Mouse (Mus musculus) stomach, postnatal 0 days (tissue): ENCODE data around the gene Sucla2. TPM values are rescaled to one million over a fixed set of nuclear protein-coding genes. Genes with fewer than 3 reads are reported as not detected.

Experiments
- ATAC-seq: fragments of 200-750 bp; cut with Nextera tagmentation; 2 replicates; pipeline ENCODE4 v1.8.0; 2017; ENCODE audit not compliant: low FRiP score, low TSS enrichment
- DNase-seq: peaks from one replicate; pipeline ENCODE4 v3.0.0-alpha.2; 2016; ENCODE audit warnings: low spot score
- H3K27ac ChIP-seq: fragments of 300-500 bp; sonication (generic); replicated peaks from 2 replicates; pipeline ENCODE4 v1.5.1; 2014; ENCODE audit warnings: mild to moderate bottlenecking, control low read depth
- H3K27me3 ChIP-seq: fragments of 300-500 bp; sonication (generic); 2 replicates; pipeline ENCODE4 v1.6.1; 2014; ENCODE audit warnings: low read length; ENCODE audit not compliant: control insufficient read depth, insufficient read depth
- H3K36me3 ChIP-seq: fragments of 300-500 bp; sonication (generic); 2 replicates; pipeline ENCODE4 v1.6.1; 2014; ENCODE audit warnings: low read length, mixed read lengths; ENCODE audit not compliant: control insufficient read depth, insufficient read depth
- H3K4me1 ChIP-seq: fragments of 300-500 bp; sonication (generic); replicated peaks from 2 replicates; pipeline ENCODE4 v1.6.1; 2014; ENCODE audit warnings: antibody characterized with exemption; ENCODE audit not compliant: control insufficient read depth, insufficient read depth
- H3K4me2 ChIP-seq: fragments of 300-500 bp; sonication (generic); replicated peaks from 2 replicates; pipeline ENCODE4 v1.6.1; 2014; ENCODE audit warnings: low read depth, mild to moderate bottlenecking, control low read depth, moderate library complexity
- H3K4me3 ChIP-seq: fragments of 300-500 bp; sonication (generic); 2 replicates; pipeline ENCODE4 v1.5.1; 2014; ENCODE audit warnings: low read depth, low read length, control low read depth
- H3K9ac ChIP-seq: fragments of 300-500 bp; sonication (generic); 2 replicates; pipeline ENCODE4 v1.6.1; 2014; ENCODE audit warnings: mild to moderate bottlenecking, low read length, control low read depth, mixed read lengths
- H3K9me3 ChIP-seq: fragments of 300-500 bp; sonication (generic); 2 replicates; pipeline ENCODE4 v1.6.1; 2016; ENCODE audit warnings: low read length; ENCODE audit not compliant: control insufficient read depth
- CTCF ChIP-seq: IDR thresholded peaks from 2 replicates; pipeline ENCODE4 v1.5.1; 2016; ENCODE audit warnings: antibody characterized with exemption, low read depth, mild to moderate bottlenecking, moderate library complexity
- EP300 ChIP-seq: optimal IDR thresholded peaks from 2 replicates; pipeline ENCODE3; 2016; ENCODE audit warnings: antibody characterized with exemption
- WGBS: fragments of 180-500 bp; shearing (Covaris S2); extraction: QIAGEN DNeasy Blood & Tissue Kit; methylation state at CpG from one replicate; pipeline ENCODE4 v1.1.7; 2014; 5-methylcytosine and 5-hydroxymethylcytosine counted together
- polyA plus RNA-seq: library from polyadenylated mRNA; unstranded; fragments of >200 nt; fragmentation: Nextera tagmentation; extraction: Ambion mirVana; gene quantifications from 2 replicates; pipeline ENCODE4 v1.2.1, GENCODE M21; 2015

Gene Sucla2
- polyA plus RNA-seq, 1 experiment from 2014 or later = 98.9 TPM

DNA sequence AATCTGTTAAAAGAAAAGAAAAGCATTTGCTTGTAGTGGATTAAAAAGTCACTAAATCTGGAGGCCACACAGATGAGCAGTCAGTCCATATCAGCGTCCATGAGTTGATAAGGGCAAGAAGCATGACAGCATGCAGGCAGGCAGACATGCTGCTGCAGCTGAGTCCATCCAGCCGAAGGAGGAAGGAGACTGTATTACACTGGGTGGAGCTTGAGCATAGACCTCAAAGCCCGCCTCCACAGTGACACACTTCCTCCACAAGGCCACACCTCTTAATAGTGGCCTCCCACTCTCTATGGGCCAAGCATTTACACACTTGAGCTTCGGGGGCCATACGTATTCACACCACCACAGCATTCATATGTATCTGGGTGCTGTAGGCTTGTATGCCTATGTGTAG, 48.9 kb downstream of the Sucla2 start:
- no peak overlapping the region for H3K9ac ChIP-seq
- ATAC-seq (no peak), DNase-seq (no peak)
- H3K27me3 ChIP-seq = no peaks in the 10 kb centered on the region
- no peak overlapping the region for H3K4me3 ChIP-seq
- no peaks in the 10 kb centered on the region for H3K4me1 ChIP-seq
- H3K9me3 ChIP-seq = no peaks in the 10 kb centered on the region
- H3K4me2 ChIP-seq = no peak overlapping the region
- 91% methylated on average over 5 of the region's 5 CpGs for WGBS
- TF ChIP-seq EP300 (no peak), CTCF (no peak)
- H3K36me3 ChIP-seq = no peaks in the 10 kb centered on the region
- no peak overlapping the region for H3K27ac ChIP-seq

DNA sequence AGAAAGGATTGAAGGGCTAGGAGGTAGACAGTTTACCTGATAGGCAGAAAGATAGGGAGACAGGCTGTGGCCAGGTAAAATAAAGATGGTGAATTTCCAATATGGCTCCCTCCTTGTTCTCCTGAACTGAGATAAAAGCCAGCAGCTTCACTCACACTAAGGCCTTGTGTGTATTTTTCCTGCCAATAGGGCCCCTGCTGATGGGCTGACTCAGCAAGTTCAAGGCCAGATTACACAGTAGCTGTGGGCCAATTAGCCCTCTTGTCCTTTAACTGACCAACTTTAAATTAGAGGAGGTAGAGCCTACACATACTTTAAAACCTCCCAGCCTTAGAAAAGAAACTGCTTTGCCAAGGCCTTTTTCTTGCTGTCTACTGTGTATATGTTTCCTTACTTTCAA, 51.2 kb downstream of the Sucla2 start:
- H3K27me3 ChIP-seq = no peaks in the 10 kb centered on the region
- no peak overlapping the region for H3K4me3 ChIP-seq
- TF ChIP-seq EP300 (no peak), CTCF (no peak)
- H3K4me1 ChIP-seq = no peaks in the 10 kb centered on the region
- no peak overlapping the region for H3K4me2 ChIP-seq
- no peaks in the 10 kb centered on the region for H3K9me3 ChIP-seq
- H3K9ac ChIP-seq = no peak overlapping the region
- H3K27ac ChIP-seq = no peak overlapping the region
- no peak for ATAC-seq
- peaks cover 3% of the 10 kb centered on the region; the same call in 1 of the 2 replicates for H3K36me3 ChIP-seq
- DNase-seq = no peak

DNA sequence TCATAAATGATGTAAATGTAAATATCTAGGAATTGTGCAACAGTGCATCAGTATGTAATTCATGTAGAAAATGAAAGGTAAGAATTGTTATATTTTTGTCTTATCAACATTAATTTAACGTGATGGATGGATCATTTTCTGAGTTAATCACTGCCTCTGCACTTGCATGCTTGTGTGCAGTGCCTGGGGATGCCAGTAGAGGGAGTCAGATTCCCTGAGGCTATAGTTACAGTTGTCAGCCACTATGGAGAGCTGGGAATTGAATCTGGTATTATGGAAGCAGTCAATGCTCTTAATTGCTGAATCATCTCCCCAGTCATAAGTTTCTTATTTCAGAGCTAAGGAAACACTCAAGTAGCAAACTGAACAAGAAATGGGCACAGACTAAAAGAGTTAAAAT, 63.0 kb downstream of the Sucla2 start:
- H3K4me1 ChIP-seq = no peaks in the 10 kb centered on the region
- DNase-seq (no peak), ATAC-seq (no peak)
- H3K27me3 ChIP-seq = no peaks in the 10 kb centered on the region
- H3K4me3 ChIP-seq = no peak overlapping the region
- peaks cover 4% of the 10 kb centered on the region; the same call in 1 of the 2 replicates for H3K36me3 ChIP-seq
- H3K9ac ChIP-seq = no peak overlapping the region
- TF ChIP-seq CTCF = peak; percentile 52
- TF ChIP-seq EP300 = no peak
- no peaks in the 10 kb centered on the region for H3K9me3 ChIP-seq
- H3K27ac ChIP-seq = no peak overlapping the region
- 76% methylated on average over 1 of the region's 1 CpGs for WGBS
- no peak overlapping the region for H3K4me2 ChIP-seq

DNA sequence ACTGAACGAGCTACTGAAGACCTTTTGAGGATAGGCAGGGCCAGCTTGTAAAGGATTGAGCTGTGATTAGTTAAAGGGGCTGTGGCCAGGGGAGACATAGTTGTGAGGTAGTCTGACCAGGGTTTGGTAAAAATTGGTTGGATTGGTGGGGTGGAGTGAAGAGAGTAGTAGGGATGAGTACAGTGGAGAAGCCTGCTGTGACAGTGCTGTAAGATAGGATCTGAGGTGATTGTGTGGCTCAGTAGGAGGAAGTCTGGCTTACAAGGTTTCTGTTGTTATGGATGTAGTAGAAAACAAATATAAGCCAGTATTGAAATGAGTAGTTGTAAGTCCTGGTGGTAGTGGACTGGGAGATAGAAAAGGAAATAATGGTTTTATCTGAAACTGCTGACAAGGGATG, 67.0 kb downstream of the Sucla2 start:
- WGBS = 64% methylated on average over 1 of the region's 1 CpGs
- TF ChIP-seq CTCF = no peak
- no peak for TF ChIP-seq EP300
- H3K4me2 ChIP-seq = no peak overlapping the region
- no peaks in the 10 kb centered on the region for H3K4me1 ChIP-seq
- ATAC-seq (no peak), DNase-seq (no peak)
- no peak overlapping the region for H3K27ac ChIP-seq
- H3K27me3 ChIP-seq = no peaks in the 10 kb centered on the region
- no peaks in the 10 kb centered on the region for H3K9me3 ChIP-seq
- peaks cover 9% of the 10 kb centered on the region; the same call in 1 of the 2 replicates for H3K36me3 ChIP-seq
- H3K9ac ChIP-seq = no peak overlapping the region
- no peak overlapping the region for H3K4me3 ChIP-seq

DNA sequence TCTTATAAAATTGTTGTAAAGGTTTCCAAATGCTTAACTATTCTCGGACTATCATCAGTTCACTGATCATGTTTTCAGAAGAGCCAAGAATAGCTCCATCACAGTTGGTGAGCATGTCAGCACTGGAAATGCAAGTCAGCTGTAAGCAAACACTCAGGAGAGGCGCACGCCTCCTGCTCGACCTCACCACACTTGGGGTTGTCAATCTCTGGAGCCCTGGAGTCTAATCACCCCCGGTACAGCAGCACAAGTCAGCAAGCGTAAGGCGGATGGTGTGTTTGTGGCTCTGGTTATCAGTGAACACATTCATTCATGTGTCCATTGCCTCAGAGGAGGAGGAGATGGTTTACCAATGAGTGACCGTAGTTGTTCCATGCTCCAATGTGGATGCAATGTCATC, 74.6 kb downstream of the Sucla2 start:
- ATAC-seq = no peak
- H3K9me3 ChIP-seq = no peaks in the 10 kb centered on the region; the same call in 1 of the 2 replicates
- DNase-seq = no peak
- no peaks in the 10 kb centered on the region for H3K4me1 ChIP-seq
- peaks cover 7% of the 10 kb centered on the region; the same call in 1 of the 2 replicates for H3K36me3 ChIP-seq
- TF ChIP-seq EP300 (no peak), CTCF (no peak)
- H3K27me3 ChIP-seq = no peaks in the 10 kb centered on the region
- no peak overlapping the region for H3K4me3 ChIP-seq
- H3K4me2 ChIP-seq = no peak overlapping the region
- WGBS = 78% methylated on average over 8 of the region's 8 CpGs
- H3K27ac ChIP-seq = no peak overlapping the region
- no peak overlapping the region for H3K9ac ChIP-seq

DNA sequence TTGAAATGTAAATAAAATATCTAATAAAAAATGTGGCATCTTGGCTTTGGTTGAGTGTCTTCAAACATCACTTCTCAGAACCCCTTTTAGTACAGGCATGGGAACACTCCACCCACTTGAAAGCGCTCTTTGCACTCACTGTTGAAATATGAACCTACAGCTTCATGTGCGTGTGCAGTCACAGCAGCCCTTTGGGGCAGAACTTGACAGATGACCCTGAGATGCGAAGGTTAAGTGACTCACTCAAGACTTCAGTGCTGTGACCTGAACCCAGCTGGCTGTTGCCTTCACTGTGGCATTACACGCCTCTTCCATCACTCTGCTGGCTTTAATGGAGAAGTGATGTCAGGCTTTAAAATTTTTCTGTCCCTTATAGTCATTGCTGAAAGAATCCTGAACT, 82.6 kb downstream of the Sucla2 start:
- H3K9ac ChIP-seq = no peak overlapping the region
- H3K4me2 ChIP-seq = no peak overlapping the region
- WGBS = 41% methylated on average over 4 of the region's 4 CpGs
- ATAC-seq (no peak), DNase-seq (no peak)
- no peaks in the 10 kb centered on the region for H3K27me3 ChIP-seq
- no peak overlapping the region for H3K4me3 ChIP-seq
- H3K9me3 ChIP-seq = no peaks in the 10 kb centered on the region
- H3K27ac ChIP-seq = no peak overlapping the region
- H3K36me3 ChIP-seq = no peaks in the 10 kb centered on the region
- no peaks in the 10 kb centered on the region for H3K4me1 ChIP-seq
- no peak for TF ChIP-seq CTCF
- TF ChIP-seq EP300 = no peak
